Mouse (Mus musculus): ENCODE results near the gene Cercam.
"Not testable (repeated sequence)": the region's sequence is repeated elsewhere in the genome, so short reads cannot be mapped to it uniquely, and the experiment has no call there.

Gene Cercam

GRCm38 (mm10) chr2:29897366-29897765 is 28.4 kb downstream of the Cercam start:
- no peak for DNase-seq (ENCODE audit: low read depth, low spot score)

DNA sequence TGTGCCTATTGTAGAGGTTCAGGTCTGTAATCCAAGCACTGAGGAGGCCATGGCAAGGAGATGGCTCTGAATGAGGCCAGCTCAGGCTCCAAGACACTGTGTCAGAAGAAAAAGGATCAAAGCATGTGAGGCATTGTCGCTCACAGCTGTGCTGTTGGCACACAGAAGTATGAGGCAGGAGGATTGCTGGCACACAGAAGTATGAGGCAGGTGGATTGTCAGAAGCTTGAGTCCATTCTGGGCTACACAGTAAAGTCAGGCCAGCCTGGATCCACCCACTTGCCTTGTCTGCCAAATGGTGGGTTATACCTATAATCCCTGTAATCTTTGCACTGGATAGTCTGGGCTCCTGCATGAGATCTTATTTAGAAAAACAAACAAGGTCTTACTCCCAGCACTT is 29.1 kb downstream of the Cercam start:
- no peak for DNase-seq (ENCODE audit: low read depth, low spot score)

- no peak for DNase-seq (ENCODE audit: low read depth, low spot score)
These were observed 33.2 kb downstream of the Cercam start for GRCm38 (mm10) chr2:29902194-29902593.

GRCm38 (mm10) chr2:29908171-29908570 is 39.2 kb downstream of the Cercam start:
- DNase-seq (ENCODE audit: low read depth, low spot score): not testable (repeated sequence)

GRCm38 (mm10) chr2:29910042-29910441 is 41.1 kb downstream of the Cercam start:
- no peak for DNase-seq (ENCODE audit: low read depth, low spot score)

GRCm38 (mm10) chr2:29917621-29918020 is 48.7 kb downstream of the Cercam start:
- no peak for DNase-seq (ENCODE audit: low read depth, low spot score)

- DNase-seq (ENCODE audit: low read depth, low spot score): no peak
These were observed 53.0 kb downstream of the Cercam start for GRCm38 (mm10) chr2:29922011-29922410.

- no peak for DNase-seq (ENCODE audit: low read depth, low spot score)
These were observed 57.6 kb downstream of the Cercam start for GRCm38 (mm10) chr2:29926542-29926941.

GRCm38 (mm10) chr2:29930506-29930905 is 61.5 kb downstream of the Cercam start:
- no peak for DNase-seq (ENCODE audit: low read depth, low spot score)

DNA sequence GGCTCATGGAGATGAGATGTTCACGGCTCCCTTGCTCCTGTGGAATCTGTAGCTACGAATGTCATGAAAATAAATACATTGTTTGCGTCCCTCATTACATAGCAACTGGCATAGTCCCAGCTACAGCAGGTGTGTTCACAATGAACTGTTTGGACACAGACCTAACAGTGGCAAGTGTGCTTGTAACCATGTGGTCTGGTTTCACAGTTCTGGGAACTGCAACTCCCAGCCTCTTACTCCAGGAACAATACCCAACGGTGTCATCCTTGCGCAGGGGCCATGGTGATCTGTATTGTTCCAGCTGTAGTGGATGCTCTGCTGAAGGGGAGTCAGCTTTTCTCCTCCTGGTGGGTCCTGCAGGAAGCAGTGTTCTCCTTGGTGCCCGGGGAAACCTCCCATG is 62.2 kb downstream of the Cercam start:
- DNase-seq (ENCODE audit: low read depth, low spot score): no peak
